Mouse (Mus musculus) kidney, embryonic 14.5 days (tissue): ENCODE results near the gene Tbx3. TPM values are rescaled to one million over a fixed set of nuclear protein-coding genes. Genes with fewer than 3 reads are reported as not detected.

Source experiments
- ATAC-seq: fragments of 200-750 bp; cut with Nextera tagmentation; 2 replicates; pipeline ENCODE4 v1.8.0; 2017; ENCODE audit warnings: moderate number of reproducible peaks, mild to moderate bottlenecking, moderate TSS enrichment, moderate library complexity; ENCODE audit not compliant: low FRiP score, low TSS enrichment
- H3K27ac ChIP-seq: fragments of 300-500 bp; sonication (generic); 2 replicates; pipeline ENCODE4 v1.5.1; 2014; ENCODE audit warnings: low read depth, mild to moderate bottlenecking, low read length, moderate library complexity, mixed read lengths
- H3K27me3 ChIP-seq: fragments of 300-500 bp; sonication (generic); 2 replicates; pipeline ENCODE4 v1.6.1; 2014; ENCODE audit warnings: mild to moderate bottlenecking, low read length; ENCODE audit not compliant: control insufficient read depth, insufficient read depth
- H3K36me3 ChIP-seq: fragments of 300-500 bp; sonication (generic); 2 replicates; pipeline ENCODE4 v1.6.1; 2014; ENCODE audit warnings: low read length, mixed read lengths; ENCODE audit not compliant: control insufficient read depth, insufficient read depth
- H3K4me1 ChIP-seq: fragments of 300-500 bp; sonication (generic); 2 replicates; pipeline ENCODE4 v1.6.1; 2014; ENCODE audit warnings: low read length, mixed read lengths; ENCODE audit not compliant: control insufficient read depth, insufficient read depth
- H3K4me2 ChIP-seq: fragments of 300-500 bp; sonication (generic); replicated peaks from 2 replicates; pipeline ENCODE4 v1.6.1; 2014; ENCODE audit warnings: low read depth, mild to moderate bottlenecking, low read length
- H3K4me3 ChIP-seq: fragments of 300-500 bp; sonication (generic); 2 replicates; pipeline ENCODE4 v1.5.1; 2014; ENCODE audit warnings: mild to moderate bottlenecking, low read length
- H3K9ac ChIP-seq: fragments of 300-500 bp; sonication (generic); 2 replicates; pipeline ENCODE4 v1.6.1; 2014; ENCODE audit warnings: low read depth, mild to moderate bottlenecking, low read length, moderate library complexity
- H3K9me3 ChIP-seq: fragments of 300-500 bp; sonication (generic); 2 replicates; pipeline ENCODE4 v1.6.1; 2016; ENCODE audit warnings: low read length; ENCODE audit not compliant: control insufficient read depth
- WGBS: fragments of 180-500 bp; shearing (Covaris S2); extraction: QIAGEN DNeasy Blood & Tissue Kit; methylation state at CpG from one replicate; pipeline ENCODE4 v1.1.7; 2014; 5-methylcytosine and 5-hydroxymethylcytosine counted together
- polyA plus RNA-seq: library from polyadenylated mRNA; unstranded; fragments of >200 nt; fragmentation: Nextera tagmentation; extraction: Ambion mirVana; gene quantifications from 2 replicates; pipeline ENCODE4 v1.2.1, GENCODE M21; 2014

The Tbx3 gene
- polyA plus RNA-seq, 1 experiment from 2014 or later: 53.3 TPM

DNA sequence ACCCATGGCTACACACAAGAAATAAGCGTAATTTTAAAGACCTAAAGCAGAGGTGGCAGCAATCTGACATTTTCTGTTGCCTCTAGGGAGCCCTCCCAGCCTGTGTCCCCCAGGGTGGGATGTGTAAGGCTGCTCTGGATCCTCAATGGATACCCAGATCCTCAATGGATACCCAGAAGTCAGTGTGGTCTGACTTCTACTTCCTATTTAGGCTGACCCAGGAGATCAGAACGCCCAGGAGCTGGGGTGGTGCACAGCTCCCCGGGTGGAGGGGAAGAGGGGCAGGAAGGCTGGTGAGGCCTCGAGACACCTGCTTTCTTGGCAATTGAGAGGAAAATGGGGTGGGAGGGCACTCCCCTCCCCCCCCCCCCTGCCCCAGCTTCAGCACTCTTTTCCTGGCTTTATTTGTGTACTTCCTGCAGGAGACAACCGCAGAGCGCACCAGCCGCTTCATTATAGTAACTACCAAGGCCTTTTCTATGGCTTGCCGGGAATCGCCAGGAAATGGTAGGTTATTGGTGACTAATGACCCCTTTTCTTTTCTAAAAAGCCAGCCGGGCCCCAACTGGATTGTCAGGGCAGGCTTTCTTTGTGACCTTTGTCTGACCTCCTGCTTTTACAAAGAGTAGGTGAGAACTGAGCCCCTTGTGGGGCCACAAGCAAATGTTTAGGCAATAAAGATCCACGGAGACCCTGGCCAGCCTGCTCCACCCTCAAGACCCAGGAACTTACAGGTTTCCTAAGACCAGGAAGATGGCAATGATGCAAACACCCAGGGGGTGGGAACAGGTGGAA, 50.2 kb downstream of the Tbx3 start:
- no peak overlapping the region for H3K4me2 ChIP-seq
- no peaks in the 10 kb centered on the region for H3K36me3 ChIP-seq
- no peaks in the 10 kb centered on the region for H3K27me3 ChIP-seq
- H3K27ac ChIP-seq: no peak overlapping the region
- H3K9me3 ChIP-seq: no peaks in the 10 kb centered on the region
- no peak overlapping the region for H3K9ac ChIP-seq
- H3K4me3 ChIP-seq: no peak overlapping the region
- 21% methylated on average over 11 of the region's 11 CpGs for WGBS
- ATAC-seq: no peak
- no peaks in the 10 kb centered on the region for H3K4me1 ChIP-seq

DNA sequence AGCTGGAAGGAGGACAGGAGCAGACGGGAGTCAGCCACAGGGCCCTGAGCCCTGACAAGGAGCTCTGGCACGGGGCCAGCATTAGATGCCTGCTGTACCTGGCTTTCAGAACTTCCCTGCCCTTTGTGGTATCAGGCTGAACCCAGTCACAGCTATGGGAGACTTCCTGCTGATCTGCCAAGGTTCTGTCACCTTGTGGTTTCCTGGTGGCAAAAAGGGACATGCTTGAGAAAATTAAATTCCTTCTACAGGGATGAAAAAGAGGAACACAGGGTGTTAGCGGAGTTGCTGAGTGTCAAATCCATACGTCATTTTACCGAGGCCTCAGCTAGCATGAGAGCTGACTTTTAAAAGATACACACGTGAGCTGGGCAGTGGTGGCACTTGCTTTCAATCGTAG, 62.5 kb downstream of the Tbx3 start:
- Histone ChIP-seq H3K9me3 (no peaks in the 10 kb centered on the region), H3K4me3 (no peak overlapping the region), H3K27me3 (no peaks in the 10 kb centered on the region), H3K4me2 (no peak overlapping the region), H3K27ac (no peak overlapping the region), H3K9ac (no peak overlapping the region), H3K4me1 (no peaks in the 10 kb centered on the region), H3K36me3 (no peaks in the 10 kb centered on the region)
- 45% methylated on average over 7 of the region's 7 CpGs for WGBS
- ATAC-seq: no peak

Other genes starting within 250 kb of the Tbx3 start
- not detected in 2 replicates for gene Tbx5, start 162.0 kb downstream of the Tbx3 start, polyA plus RNA-seq